Mouse (Mus musculus) limb, embryonic 14.5 days (tissue): ENCODE data around the gene Parvb. TPM values are rescaled to one million over a fixed set of nuclear protein-coding genes. Genes with fewer than 3 reads are reported as not detected.

Experiments used
- ATAC-seq: fragments of 200-750 bp; cut with Nextera tagmentation; 2 replicates; pipeline ENCODE4 v1.8.0; 2017; ENCODE audit warnings: low read depth, moderate number of reproducible peaks, moderate TSS enrichment; ENCODE audit not compliant: low FRiP score
- DNase-seq: peaks from one replicate; pipeline ENCODE4 v3.0.0-alpha.2; 2015; ENCODE audit warnings: low spot score
- H3K27ac ChIP-seq: fragments of 300-500 bp; sonication (generic); replicated peaks from 2 replicates; pipeline ENCODE4 v1.5.1; 2014; ENCODE audit warnings: low read depth, mild to moderate bottlenecking, low read length, moderate library complexity, mixed read lengths
- H3K27me3 ChIP-seq: fragments of 300-500 bp; sonication (generic); 2 replicates; pipeline ENCODE4 v1.6.1; 2014; ENCODE audit warnings: low read length, mixed read lengths; ENCODE audit not compliant: control insufficient read depth, insufficient read depth
- H3K36me3 ChIP-seq: fragments of 300-500 bp; sonication (generic); 2 replicates; pipeline ENCODE4 v1.6.1; 2014; ENCODE audit warnings: mild to moderate bottlenecking, low read length, moderate library complexity, mixed read lengths; ENCODE audit not compliant: control insufficient read depth, insufficient read depth
- H3K4me1 ChIP-seq: fragments of 300-500 bp; sonication (generic); 2 replicates; pipeline ENCODE4 v1.6.1; 2014; ENCODE audit warnings: antibody characterized with exemption, low read length, mixed read lengths; ENCODE audit not compliant: control insufficient read depth, insufficient read depth
- H3K4me2 ChIP-seq: fragments of 300-500 bp; sonication (generic); replicated peaks from 2 replicates; pipeline ENCODE4 v1.6.1; 2014; ENCODE audit warnings: low read depth, mild to moderate bottlenecking, low read length, moderate library complexity; ENCODE audit not compliant: severe bottlenecking
- H3K4me3 ChIP-seq: fragments of 300-500 bp; sonication (generic); replicated peaks from 2 replicates; pipeline ENCODE4 v1.5.1; 2014; ENCODE audit warnings: low read length
- H3K9ac ChIP-seq: fragments of 300-500 bp; sonication (generic); 2 replicates; pipeline ENCODE4 v1.6.1; 2014; ENCODE audit warnings: mild to moderate bottlenecking, low read depth, low read length, moderate library complexity; ENCODE audit not compliant: severe bottlenecking
- H3K9me3 ChIP-seq: fragments of 300-500 bp; sonication (generic); 2 replicates; pipeline ENCODE4 v1.6.1; 2016; ENCODE audit warnings: low read length; ENCODE audit not compliant: control insufficient read depth
- POLR2A ChIP-seq: fragments of 200-500 bp; IDR thresholded peaks from 2 replicates; pipeline ENCODE4 v1.8.0; 2012; ENCODE audit warnings: inconsistent platforms, mild to moderate bottlenecking, moderate library complexity, borderline replicate concordance; ENCODE audit not compliant: insufficient read depth, insufficient read length; ENCODE audit errors: extremely low read depth
- whole genome bisulfite sequencing: fragments of 180-500 bp; shearing (Covaris S2); extraction: QIAGEN DNeasy Blood & Tissue Kit; methylation state at CpG from one replicate; pipeline ENCODE4 v1.1.7; 2014; 5-methylcytosine and 5-hydroxymethylcytosine counted together
- polyA plus RNA-seq, 2 experiments: library from polyadenylated mRNA; depleted of rRNA in 1 of 2; stranded (reverse) in 1 of 2; unstranded in 1 of 2; fragments of >200 nt; fragmentation: Nextera tagmentation in 1 of 2; extraction: Ambion mirVana in 1 of 2; gene quantifications; 2 replicates each; pipeline versions ENCODE4 v1.2.1 to v1.2.3; 2012 to 2014

The Parvb gene
- polyA plus RNA-seq, 2 experiments = 2.4 to 13.5 TPM

- no peak overlapping the region for H3K4me2 ChIP-seq
- no peaks in the 10 kb centered on the region for H3K9me3 ChIP-seq
- no peak overlapping the region for H3K9ac ChIP-seq
- 94% methylated on average over 13 of the region's 13 CpGs for WGBS
- ATAC-seq = no peak
- no peak for TF ChIP-seq POLR2A
- no peaks in the 10 kb centered on the region for H3K27me3 ChIP-seq
- H3K4me1 ChIP-seq = 0 out of 2 replicates have a peak, but pooled peaks cover 2% of the 10 kb centered on the region
- H3K27ac ChIP-seq = no peak overlapping the region
- no peak overlapping the region for H3K4me3 ChIP-seq
- DNase-seq = no peak
- peaks cover 79% of the 10 kb centered on the region for H3K36me3 ChIP-seq
These were observed 21.4 kb upstream of the Parvb start for GRCm38 (mm10) chr15:84210461-84210860.

GRCm38 (mm10) chr15:84210941-84211340, 20.9 kb upstream of the Parvb start:
- Histone ChIP-seq H3K4me3 (no peak overlapping the region), H3K9ac (no peak overlapping the region), H3K27ac (no peak overlapping the region), H3K4me2 (no peak overlapping the region), H3K9me3 (no peaks in the 10 kb centered on the region), H3K4me1 (0 out of 2 replicates have a peak, but pooled peaks cover 2% of the 10 kb centered on the region), H3K36me3 (peaks cover 74% of the 10 kb centered on the region), H3K27me3 (no peaks in the 10 kb centered on the region)
- 86% methylated on average over 13 of the region's 13 CpGs for WGBS
- ATAC-seq (no peak), DNase-seq (no peak)
- no peak for TF ChIP-seq POLR2A

- no peaks in the 10 kb centered on the region for H3K9me3 ChIP-seq
- peaks cover 68% of the 10 kb centered on the region for H3K36me3 ChIP-seq
- WGBS = 70% methylated on average over 4 of the region's 4 CpGs
- ATAC-seq = no peak
- no peak for DNase-seq
- H3K4me3 ChIP-seq = no peak overlapping the region
- no peaks in the 10 kb centered on the region for H3K27me3 ChIP-seq
- H3K27ac ChIP-seq = no peak overlapping the region
- no peak for TF ChIP-seq POLR2A
- H3K4me1 ChIP-seq = peaks cover 4% of the 10 kb centered on the region
- no peak overlapping the region for H3K4me2 ChIP-seq
- H3K9ac ChIP-seq = no peak overlapping the region
These were observed 20.3 kb upstream of the Parvb start for GRCm38 (mm10) chr15:84211564-84211963.

- H3K9me3 ChIP-seq = no peaks in the 10 kb centered on the region
- H3K4me2 ChIP-seq = no peak overlapping the region
- H3K27ac ChIP-seq = no peak overlapping the region
- ATAC-seq (peak; percentile 74), DNase-seq (peak; percentile 85)
- WGBS = 31% methylated on average over 6 of the region's 6 CpGs
- peaks cover 61% of the 10 kb centered on the region for H3K36me3 ChIP-seq
- no peaks in the 10 kb centered on the region for H3K27me3 ChIP-seq
- TF ChIP-seq POLR2A = no peak
- H3K9ac ChIP-seq = no peak overlapping the region
- no peak overlapping the region for H3K4me3 ChIP-seq
- H3K4me1 ChIP-seq = peaks cover 9% of the 10 kb centered on the region
These were observed 19.6 kb upstream of the Parvb start for GRCm38 (mm10) chr15:84212031-84212755.

- peaks cover 9% of the 10 kb centered on the region for H3K4me1 ChIP-seq
- peaks cover 56% of the 10 kb centered on the region for H3K36me3 ChIP-seq
- H3K27me3 ChIP-seq = no peaks in the 10 kb centered on the region
- TF ChIP-seq POLR2A = no peak
- H3K9ac ChIP-seq = no peak overlapping the region
- DNase-seq (peak; percentile 12), ATAC-seq (0 out of 2 replicates have a peak, but pooled peaks have one; percentile 20)
- H3K27ac ChIP-seq = no peak overlapping the region
- no peak overlapping the region for H3K4me3 ChIP-seq
- 72% methylated on average over 2 of the region's 2 CpGs for WGBS
- H3K4me2 ChIP-seq = no peak overlapping the region
- no peaks in the 10 kb centered on the region for H3K9me3 ChIP-seq
These were observed 19.1 kb upstream of the Parvb start for GRCm38 (mm10) chr15:84212756-84213105.
